Mouse (Mus musculus): Measurements from ENCODE around the gene Fam57a.

Fam57a gene

GRCm38 (mm10) chr11:76216681-76217389 lies 37.4 kb downstream of the Fam57a start:
- no peaks in the 10 kb centered on the region for H3K27me3 ChIP-seq (ENCODE audit: insufficient read depth, low read length)
- TF ChIP-seq POU5F1 (IDR thresholded peaks at IDR 0.05; ENCODE audit: borderline replicate concordance, low read length) (no peak), NANOG (IDR thresholded peaks at IDR 0.05; ENCODE audit: borderline replicate concordance, low read length) (no peak), CTCF (conservative IDR thresholded peaks at IDR 0.05; ENCODE audit: low read length) (no peak)
- peaks cover 52% of the 10 kb centered on the region for H3K4me1 ChIP-seq (replicated peaks; ENCODE audit: low read depth, low read length)
- peak overlapping the region; percentile 96 for H3K4me3 ChIP-seq (replicated peaks; ENCODE audit: low read length)
- H3K9me3 ChIP-seq (ENCODE audit: low read length), result no peaks in the 10 kb centered on the region
- H3K36me3 ChIP-seq (ENCODE audit: insufficient read depth, low read length), result peaks cover 77% of the 10 kb centered on the region

GRCm38 (mm10) chr11:76217390-76217800 lies 37.9 kb downstream of the Fam57a start, which contains the start of the genes Dbil5 and Gemin4:
Gene Dbil5, plus strand, starts transcription at chr11:76217608.
Gene Gemin4, minus strand, starts transcription at chr11:76217664.
- no peaks in the 10 kb centered on the region for H3K9me3 ChIP-seq (ENCODE audit: low read length)
- no peaks in the 10 kb centered on the region for H3K27me3 ChIP-seq (ENCODE audit: insufficient read depth, low read length)
- no peak for TF ChIP-seq NANOG (IDR thresholded peaks at IDR 0.05; ENCODE audit: borderline replicate concordance, low read length)
- no peak for TF ChIP-seq POU5F1 (IDR thresholded peaks at IDR 0.05; ENCODE audit: borderline replicate concordance, low read length)
- TF ChIP-seq CTCF (conservative IDR thresholded peaks at IDR 0.05; ENCODE audit: low read length), result peak; percentile 86
- peaks cover 75% of the 10 kb centered on the region for H3K36me3 ChIP-seq (ENCODE audit: insufficient read depth, low read length)
- H3K4me1 ChIP-seq (replicated peaks; ENCODE audit: low read depth, low read length), result peaks cover 49% of the 10 kb centered on the region
- H3K4me3 ChIP-seq (replicated peaks; ENCODE audit: low read length), result peak within 1 kb of the TSS; percentile 96

- Histone ChIP-seq H3K36me3 (ENCODE audit: insufficient read depth, low read length) (peaks cover 56% of the 10 kb centered on the region), H3K27me3 (ENCODE audit: insufficient read depth, low read length) (no peaks in the 10 kb centered on the region), H3K4me1 (replicated peaks; ENCODE audit: low read depth, low read length) (peaks cover 20% of the 10 kb centered on the region), H3K9me3 (ENCODE audit: low read length) (no peaks in the 10 kb centered on the region), H3K4me3 (replicated peaks; ENCODE audit: low read length) (no peak overlapping the region)
- no peak for TF ChIP-seq CTCF (conservative IDR thresholded peaks at IDR 0.05; ENCODE audit: low read length)
- peak; percentile 84 for TF ChIP-seq NANOG (IDR thresholded peaks at IDR 0.05; ENCODE audit: borderline replicate concordance, low read length)
These were observed 45.2 kb downstream of the Fam57a start for GRCm38 (mm10) chr11:76224631-76225030.

GRCm38 (mm10) chr11:76225051-76225450 lies 45.6 kb downstream of the Fam57a start:
- Histone ChIP-seq H3K9me3 (ENCODE audit: low read length) (no peaks in the 10 kb centered on the region), H3K4me3 (replicated peaks; ENCODE audit: low read length) (no peak overlapping the region), H3K36me3 (ENCODE audit: insufficient read depth, low read length) (peaks cover 52% of the 10 kb centered on the region), H3K4me1 (replicated peaks; ENCODE audit: low read depth, low read length) (peaks cover 20% of the 10 kb centered on the region), H3K27me3 (ENCODE audit: insufficient read depth, low read length) (no peaks in the 10 kb centered on the region)
- TF ChIP-seq POU5F1 (IDR thresholded peaks at IDR 0.05; ENCODE audit: borderline replicate concordance, low read length), result no peak
- TF ChIP-seq NANOG (IDR thresholded peaks at IDR 0.05; ENCODE audit: borderline replicate concordance, low read length), result no peak
- TF ChIP-seq CTCF (conservative IDR thresholded peaks at IDR 0.05; ENCODE audit: low read length), result no peak

- Histone ChIP-seq H3K27me3 (ENCODE audit: insufficient read depth, low read length) (no peaks in the 10 kb centered on the region), H3K4me1 (replicated peaks; ENCODE audit: low read depth, low read length) (no peaks in the 10 kb centered on the region; the same call in 1 of the 2 replicates), H3K36me3 (ENCODE audit: insufficient read depth, low read length) (peaks cover 78% of the 10 kb centered on the region), H3K4me3 (replicated peaks; ENCODE audit: low read length) (no peak overlapping the region), H3K9me3 (ENCODE audit: low read length) (no peaks in the 10 kb centered on the region)
- no peak for TF ChIP-seq NANOG (IDR thresholded peaks at IDR 0.05; ENCODE audit: borderline replicate concordance, low read length)
- TF ChIP-seq CTCF (conservative IDR thresholded peaks at IDR 0.05; ENCODE audit: low read length), result no peak
- no peak for TF ChIP-seq POU5F1 (IDR thresholded peaks at IDR 0.05; ENCODE audit: borderline replicate concordance, low read length)
These were observed 56.7 kb downstream of the Fam57a start for GRCm38 (mm10) chr11:76236136-76236535.

- no peak for TF ChIP-seq NANOG (IDR thresholded peaks at IDR 0.05; ENCODE audit: borderline replicate concordance, low read length)
- no peak for TF ChIP-seq POU5F1 (IDR thresholded peaks at IDR 0.05; ENCODE audit: borderline replicate concordance, low read length)
- no peak for TF ChIP-seq CTCF (conservative IDR thresholded peaks at IDR 0.05; ENCODE audit: low read length)
- Histone ChIP-seq H3K9me3 (ENCODE audit: low read length) (no peaks in the 10 kb centered on the region), H3K4me1 (replicated peaks; ENCODE audit: low read depth, low read length) (peaks cover 15% of the 10 kb centered on the region), H3K4me3 (replicated peaks; ENCODE audit: low read length) (no peak overlapping the region), H3K27me3 (ENCODE audit: insufficient read depth, low read length) (no peaks in the 10 kb centered on the region), H3K36me3 (ENCODE audit: insufficient read depth, low read length) (peaks cover 47% of the 10 kb centered on the region)
These were observed 60.3 kb downstream of the Fam57a start for GRCm38 (mm10) chr11:76239750-76240149.

- no peaks in the 10 kb centered on the region for H3K9me3 ChIP-seq (ENCODE audit: low read length)
- no peaks in the 10 kb centered on the region for H3K27me3 ChIP-seq (ENCODE audit: insufficient read depth, low read length)
- H3K4me3 ChIP-seq (replicated peaks; ENCODE audit: low read length), result peak within 1 kb of the TSS; percentile 94
- TF ChIP-seq CTCF (conservative IDR thresholded peaks at IDR 0.05; ENCODE audit: low read length), result no peak
- no peak for TF ChIP-seq POU5F1 (IDR thresholded peaks at IDR 0.05; ENCODE audit: borderline replicate concordance, low read length)
- no peak for TF ChIP-seq NANOG (IDR thresholded peaks at IDR 0.05; ENCODE audit: borderline replicate concordance, low read length)
- peaks cover 19% of the 10 kb centered on the region for H3K4me1 ChIP-seq (replicated peaks; ENCODE audit: low read depth, low read length)
- peaks cover 36% of the 10 kb centered on the region for H3K36me3 ChIP-seq (ENCODE audit: insufficient read depth, low read length)
These were observed 63.7 kb downstream of the Fam57a start, which contains the start of the genes Mrm3 and Glod4 for GRCm38 (mm10) chr11:76242901-76243810. Gene Mrm3, plus strand, starts transcription at chr11:76243715. Gene Glod4, minus strand, starts transcription at chr11:76243725.
